Mouse (Mus musculus): ENCODE measurements around the gene Itpr3.

The Itpr3 gene

GRCm38 (mm10) chr17:27120561-27121024 is 63.5 kb downstream of the Itpr3 start:
- DNase-seq = peak; percentile 29 to 40

GRCm38 (mm10) chr17:27121266-27121665 is 64.2 kb downstream of the Itpr3 start:
- DNase-seq = peak in 1 of 2 experiments; percentile 27

DNA sequence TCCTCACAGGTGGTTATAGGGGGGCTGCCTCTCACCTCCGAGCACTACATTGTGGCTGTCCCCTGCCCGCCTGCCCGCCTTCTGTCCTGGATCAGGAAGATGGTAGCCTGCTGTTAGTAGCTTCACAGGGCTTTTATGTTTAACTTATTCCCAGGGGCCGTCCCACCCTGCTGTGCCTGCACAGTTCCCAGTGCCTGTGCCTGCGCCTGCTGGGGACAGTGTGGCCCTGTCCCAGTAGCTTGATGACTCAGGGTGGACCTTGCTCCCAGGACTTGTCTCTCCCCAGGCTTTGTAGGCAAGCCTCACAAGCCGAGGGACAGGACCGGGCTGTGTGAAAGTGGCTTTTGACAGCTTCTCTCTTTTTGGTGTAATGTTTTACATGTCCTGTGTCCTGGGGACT is 64.7 kb downstream of the Itpr3 start:
- DNase-seq = no peak

GRCm38 (mm10) chr17:27122701-27123100 is 65.6 kb downstream of the Itpr3 start:
- DNase-seq = no peak

GRCm38 (mm10) chr17:27123103-27123502 is 66.0 kb downstream of the Itpr3 start:
- DNase-seq = no peak

- no peak for DNase-seq
Measured at GRCm38 (mm10) chr17:27123813-27124375, 66.8 kb downstream of the Itpr3 start.

DNA sequence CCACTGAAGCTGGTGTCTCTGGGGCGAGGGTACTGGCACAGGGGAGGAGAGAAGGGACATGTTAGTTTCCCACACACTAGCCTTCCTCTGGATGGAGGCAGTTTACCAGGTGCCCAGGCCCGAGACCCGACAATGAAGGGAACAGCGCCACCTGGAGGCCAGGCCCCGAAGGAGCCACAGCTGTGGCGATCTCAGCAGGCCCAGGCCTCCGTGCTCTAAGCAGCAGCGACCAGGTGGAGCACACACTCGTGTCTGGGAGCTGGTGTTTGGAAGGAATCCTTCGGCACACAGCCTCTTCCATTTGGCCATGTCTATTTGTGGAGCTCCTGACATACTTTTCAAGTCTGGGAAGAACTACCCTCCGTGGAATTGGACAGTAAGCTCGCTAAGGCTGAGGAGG is 68.1 kb downstream of the Itpr3 start:
- peak; percentile 73 to 80 for DNase-seq

- DNase-seq = no peak
Measured at GRCm38 (mm10) chr17:27125669-27126202, 68.6 kb downstream of the Itpr3 start.

DNA sequence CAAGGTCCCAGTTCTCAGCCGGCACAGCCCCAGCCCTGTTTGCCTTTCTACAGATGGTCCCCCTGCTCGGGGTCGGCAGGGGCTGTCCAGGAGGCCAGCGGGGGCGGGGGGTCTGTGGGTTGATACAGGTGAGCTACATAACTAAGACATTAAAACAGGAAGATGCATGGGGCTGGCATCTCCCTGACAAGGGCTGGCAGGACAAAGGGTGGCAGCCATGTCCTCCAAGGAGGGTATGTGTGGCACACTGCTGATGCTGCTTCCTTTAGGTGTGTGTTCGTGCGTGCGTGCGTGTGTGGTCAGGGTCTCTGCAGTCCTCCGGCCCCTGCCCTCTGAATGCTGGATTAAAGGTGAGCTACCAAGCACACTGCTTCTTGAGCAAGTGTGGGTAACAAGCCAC is 69.9 kb downstream of the Itpr3 start:
- no peak for DNase-seq

DNA sequence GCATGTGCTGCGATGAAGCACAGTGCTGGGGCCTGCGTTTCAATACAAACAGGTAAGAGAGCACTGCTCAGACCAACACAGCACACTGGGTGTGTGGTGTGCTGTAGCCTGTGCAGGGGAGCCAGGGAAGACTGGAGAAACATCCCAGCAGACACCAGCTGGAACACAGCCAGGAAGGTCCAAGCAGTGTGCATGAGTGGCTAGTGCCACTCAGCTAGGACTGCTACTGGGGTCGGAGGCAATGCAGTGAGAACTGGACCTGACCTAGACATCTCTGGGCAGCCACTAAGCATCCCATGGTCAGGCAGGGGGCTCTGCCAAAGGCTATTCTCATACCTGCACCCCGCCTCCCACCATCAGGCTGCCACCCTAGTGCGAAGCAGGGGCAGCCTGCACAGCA is 71.1 kb downstream of the Itpr3 start:
- DNase-seq = peak in 1 of 2 experiments; percentile 5

GRCm38 (mm10) chr17:27129291-27129690 is 72.2 kb downstream of the Itpr3 start:
- DNase-seq = no peak

DNA sequence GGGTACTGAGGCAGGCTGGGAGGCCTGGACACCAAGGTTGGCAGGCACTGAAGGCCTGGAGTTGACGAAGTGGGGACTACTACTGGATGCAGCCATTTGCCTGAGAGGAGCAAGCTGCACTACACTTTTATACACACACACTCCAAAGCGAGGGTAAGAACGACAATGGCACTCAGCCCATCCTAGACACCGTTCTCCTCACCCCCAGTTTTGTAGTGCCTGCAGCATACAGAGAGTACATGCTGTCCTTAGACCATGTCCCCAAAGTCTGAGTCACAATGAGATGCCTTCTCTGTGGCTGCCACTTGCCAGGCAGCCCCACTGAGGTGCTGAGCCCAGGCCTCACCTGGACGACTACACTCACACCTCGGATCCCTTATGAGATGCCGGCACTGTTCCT is 72.7 kb downstream of the Itpr3 start:
- DNase-seq = no peak

DNA sequence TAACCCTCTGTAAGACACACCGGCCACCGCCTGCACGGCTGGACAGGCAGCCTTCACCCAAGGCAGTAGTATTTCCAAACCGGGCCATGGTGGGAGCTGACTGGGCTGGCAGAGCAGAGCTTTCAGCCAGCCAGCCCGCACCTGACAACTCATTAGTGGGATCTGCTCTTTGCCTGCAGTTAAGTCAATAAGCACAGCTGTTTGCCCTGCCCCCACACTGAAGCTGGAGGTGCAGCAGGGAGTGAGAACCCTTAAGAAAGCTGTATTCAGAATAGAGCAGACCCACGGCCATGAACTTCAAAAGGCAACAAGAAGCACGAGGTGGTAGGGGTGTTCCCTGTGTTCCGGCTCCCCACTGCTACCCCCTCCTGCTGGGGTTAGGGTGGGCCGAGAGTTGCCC is 73.1 kb downstream of the Itpr3 start:
- DNase-seq = peak; percentile 55 to 74

GRCm38 (mm10) chr17:27131240-27131665 is 74.1 kb downstream of the Itpr3 start:
- no peak for DNase-seq

DNA sequence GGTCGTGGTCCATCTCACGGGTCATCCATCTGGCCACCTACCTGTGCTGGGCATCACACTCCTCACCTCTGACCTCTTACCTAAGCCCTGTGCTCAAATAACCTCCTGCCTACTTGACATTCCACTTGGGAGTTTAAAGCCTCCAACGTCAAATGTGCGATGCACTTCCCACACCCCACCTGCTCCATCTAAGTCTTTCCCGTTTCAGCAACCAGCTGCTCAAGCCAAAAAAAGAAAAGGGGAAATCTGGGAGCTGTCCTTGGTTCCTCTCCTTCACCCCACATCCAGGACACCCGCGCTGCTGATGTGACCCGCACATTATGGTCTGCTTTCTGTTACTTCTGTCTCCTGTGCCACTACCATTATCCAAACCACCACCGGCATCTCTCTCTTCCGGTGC is 75.1 kb downstream of the Itpr3 start:
- no peak for DNase-seq

DNA sequence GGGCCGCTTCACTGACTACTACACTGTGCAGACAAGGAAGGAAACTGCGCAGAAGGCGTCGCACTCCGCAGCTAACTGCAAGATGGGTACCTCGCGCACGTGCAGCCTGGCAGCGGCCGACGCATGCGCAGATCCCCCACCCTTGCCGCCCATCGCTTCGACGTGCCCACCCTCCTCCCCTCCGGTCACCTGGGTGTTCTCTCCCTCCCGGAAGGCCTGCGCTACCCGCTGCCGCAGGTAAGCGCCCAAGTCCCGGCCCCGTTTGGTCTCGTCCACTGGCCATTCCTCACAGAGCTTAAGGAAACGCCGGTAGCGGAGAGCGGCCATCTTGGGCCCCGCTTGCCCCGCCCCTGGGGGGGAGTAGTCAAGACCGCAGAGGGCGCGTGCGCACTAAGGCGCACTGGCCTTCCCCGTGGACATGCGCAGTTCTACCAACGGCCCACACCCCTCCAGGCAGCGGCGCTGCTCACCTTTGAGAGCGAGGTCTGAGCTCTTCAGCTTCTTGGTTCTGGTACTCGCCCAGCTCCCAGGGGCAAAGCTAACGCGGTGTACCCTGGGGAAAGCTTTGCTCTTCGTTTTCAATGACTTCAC is 76.5 kb downstream of the Itpr3 start, which contains the start of gene Uqcc2:
Gene Uqcc2 (minus strand): TSS at position 366 of the 591 bp plus-strand sequence.
- DNase-seq = peak; percentile 98

DNA sequence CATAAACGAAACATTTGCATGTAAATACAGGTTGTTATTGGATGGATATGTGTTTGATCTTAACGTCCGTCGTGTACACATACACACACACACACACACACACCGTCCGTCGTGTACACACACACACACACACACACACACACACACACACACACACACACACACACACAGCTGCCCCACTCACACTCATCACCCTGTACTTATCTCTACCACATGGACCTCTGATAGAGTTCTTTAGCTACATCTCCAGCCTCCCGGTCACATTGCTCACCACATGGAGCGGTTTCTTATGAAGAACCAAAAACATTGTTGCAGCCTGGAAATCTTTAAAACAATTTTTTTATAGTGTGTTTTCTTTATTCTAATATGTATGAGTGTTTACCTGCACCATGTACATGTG is 77.1 kb downstream of the Itpr3 start:
- no peak for DNase-seq

DNA sequence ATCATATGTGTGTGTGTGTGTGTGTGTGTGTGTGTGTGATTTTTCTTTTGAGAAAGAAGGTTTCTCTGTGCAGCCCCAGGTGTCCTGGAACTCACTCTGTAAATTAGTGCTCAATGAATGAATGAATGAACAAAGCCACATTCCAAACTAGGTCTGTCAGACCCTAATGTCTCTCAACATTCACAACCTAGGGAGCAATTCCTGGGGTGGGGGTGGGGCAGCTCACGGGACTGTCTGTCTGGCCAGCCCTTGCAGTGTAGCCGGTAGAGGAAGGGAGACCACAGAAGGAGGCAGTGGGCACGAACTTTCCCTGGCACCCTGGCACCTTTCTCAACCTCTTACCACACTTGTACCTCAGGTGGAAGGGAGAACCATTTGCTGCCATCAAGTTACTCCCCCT is 77.6 kb downstream of the Itpr3 start:
- DNase-seq = no peak

GRCm38 (mm10) chr17:27138396-27138795 is 81.3 kb downstream of the Itpr3 start:
- no peak for DNase-seq

DNA sequence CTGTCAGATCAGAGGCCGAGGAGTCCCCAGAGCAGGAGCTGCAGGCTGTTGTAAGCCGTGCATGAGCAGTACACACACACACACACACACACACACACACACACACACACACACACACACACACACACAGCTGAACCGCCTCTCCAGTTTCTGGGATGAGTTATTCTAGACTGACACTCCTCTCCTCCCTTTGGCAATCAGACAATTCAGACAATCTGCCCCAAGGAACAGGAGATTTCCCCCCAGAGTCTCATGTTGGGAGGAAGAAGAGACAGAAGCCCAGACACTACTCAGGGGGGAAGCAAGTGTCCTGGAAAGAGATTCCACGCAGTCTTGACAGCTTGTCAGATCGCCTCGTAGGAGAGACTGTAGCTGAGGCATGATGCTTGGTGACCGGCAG is 82.2 kb downstream of the Itpr3 start:
- DNase-seq = no peak

DNA sequence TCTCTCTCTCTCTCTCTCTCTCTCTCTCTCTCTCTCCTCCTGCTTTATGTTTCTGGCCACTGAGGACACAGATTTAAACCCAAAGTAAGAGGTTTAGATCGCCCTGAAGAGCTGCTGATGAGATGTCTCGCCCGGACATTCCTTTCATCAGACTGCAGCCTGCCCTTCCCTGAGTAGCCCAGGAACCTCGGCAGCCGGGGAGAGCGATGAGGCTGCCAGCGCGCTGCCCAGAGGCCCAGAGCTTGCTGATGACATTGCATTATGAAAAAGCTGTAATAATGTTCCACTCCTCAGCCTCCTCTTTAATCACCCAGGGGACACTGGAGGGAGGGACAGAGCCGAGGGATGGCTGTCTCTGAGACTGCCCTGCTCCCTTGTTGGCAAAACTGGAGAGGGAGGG is 83.2 kb downstream of the Itpr3 start:
- no peak for DNase-seq

- DNase-seq = no peak
Measured at GRCm38 (mm10) chr17:27141971-27142450, 84.9 kb downstream of the Itpr3 start.

DNA sequence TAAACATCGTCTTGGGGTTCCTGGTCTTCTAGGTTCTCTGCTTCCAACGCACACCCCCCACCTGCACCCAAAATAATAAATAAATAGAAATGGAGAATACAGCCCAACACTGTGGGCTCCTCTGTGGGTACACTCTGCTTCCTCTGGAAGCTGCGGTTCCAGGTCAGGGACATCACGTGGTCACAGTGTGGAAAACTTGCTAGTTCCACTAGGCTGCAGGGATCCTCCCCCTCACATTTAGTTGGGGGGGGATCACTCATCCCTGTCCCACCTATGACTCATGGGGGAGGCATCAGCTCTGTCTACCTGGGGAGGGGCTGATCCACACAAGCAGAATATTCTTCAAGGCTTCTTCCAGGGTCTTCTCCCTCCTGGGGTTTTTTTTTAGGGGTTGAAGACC is 87.0 kb downstream of the Itpr3 start:
- no peak for DNase-seq

- no peak for DNase-seq
Measured at GRCm38 (mm10) chr17:27146323-27146923, 89.3 kb downstream of the Itpr3 start.

All from thymus, postnatal 36 days (tissue).